Mouse (Mus musculus) lung, embryonic 14.5 days (tissue): ENCODE measurements around the gene Gm45716. TPM values are rescaled to one million over a fixed set of nuclear protein-coding genes. Genes with fewer than 3 reads are reported as not detected.
A peak's percentile ranks its signal among the peaks of the same experiment; 100 is the strongest.

Source experiments
- ATAC-seq: fragments of 200-750 bp; cut with Nextera tagmentation; 2 replicates; pipeline ENCODE4 v1.8.0; 2017; ENCODE audit warnings: mild to moderate bottlenecking, moderate TSS enrichment, moderate library complexity; ENCODE audit not compliant: insufficient read depth
- DNase-seq: peaks from one replicate; pipeline ENCODE4 v3.0.0-alpha.2; 2015
- H3K27ac ChIP-seq: fragments of 300-500 bp; sonication (generic); 2 replicates; pipeline ENCODE4 v1.5.1; 2014; ENCODE audit warnings: low read depth, mild to moderate bottlenecking, moderate library complexity
- H3K27me3 ChIP-seq: fragments of 300-500 bp; sonication (generic); 2 replicates; pipeline ENCODE4 v1.6.1; 2014; ENCODE audit warnings: low read length, control low read depth; ENCODE audit not compliant: insufficient read depth
- H3K36me3 ChIP-seq: fragments of 300-500 bp; sonication (generic); 2 replicates; pipeline ENCODE4 v1.6.1; 2014; ENCODE audit warnings: control low read depth; ENCODE audit not compliant: insufficient read depth
- H3K4me1 ChIP-seq: fragments of 300-500 bp; sonication (generic); 2 replicates; pipeline ENCODE4 v1.6.1; 2014; ENCODE audit warnings: antibody characterized with exemption, control low read depth; ENCODE audit not compliant: insufficient read depth
- H3K4me2 ChIP-seq: fragments of 300-500 bp; sonication (generic); 2 replicates; pipeline ENCODE4 v1.6.1; 2014; ENCODE audit warnings: mild to moderate bottlenecking
- H3K4me3 ChIP-seq: fragments of 300-500 bp; sonication (generic); 2 replicates; pipeline ENCODE4 v1.5.1; 2014; ENCODE audit warnings: low read depth, low read length
- H3K9ac ChIP-seq: fragments of 300-500 bp; sonication (generic); 2 replicates; pipeline ENCODE4 v1.6.1; 2014
- H3K9me3 ChIP-seq: fragments of 300-500 bp; sonication (generic); 2 replicates; pipeline ENCODE4 v1.6.1; 2016; ENCODE audit warnings: low read depth, low read length, control low read depth
- CTCF ChIP-seq: IDR thresholded peaks from 2 replicates; pipeline ENCODE4 v1.5.1; 2016; ENCODE audit warnings: antibody characterized with exemption, low read depth
- WGBS: fragments of 180-500 bp; shearing (Covaris S2); extraction: QIAGEN DNeasy Blood & Tissue Kit; methylation state at CpG from one replicate; pipeline ENCODE4 v1.1.7; 2014; 5-methylcytosine and 5-hydroxymethylcytosine counted together
- polyA plus RNA-seq: library from polyadenylated mRNA; unstranded; fragments of >200 nt; fragmentation: Nextera tagmentation; extraction: Ambion mirVana; gene quantifications from 2 replicates; pipeline ENCODE4 v1.2.1, GENCODE M21; 2014

Gm45716 gene
- polyA plus RNA-seq, 1 experiment from 2014 or later: 7.3 TPM

GRCm38 (mm10) chr11:90243300-90243699 is 55.8 kb downstream of the Gm45716 start:
- H3K27me3 ChIP-seq: no peaks in the 10 kb centered on the region
- 88% methylated on average over 2 of the region's 2 CpGs for WGBS

GRCm38 (mm10) chr11:90245630-90246029 is 58.1 kb downstream of the Gm45716 start:
- Histone ChIP-seq H3K4me3 (no peak overlapping the region), H3K4me1 (no peaks in the 10 kb centered on the region), H3K9ac (no peak overlapping the region), H3K27ac (no peak overlapping the region), H3K27me3 (no peaks in the 10 kb centered on the region), H3K9me3 (no peaks in the 10 kb centered on the region), H3K4me2 (no peak overlapping the region), H3K36me3 (no peaks in the 10 kb centered on the region)
- WGBS: 69% methylated on average over 6 of the region's 6 CpGs
- ATAC-seq (no peak), DNase-seq (no peak)
- TF ChIP-seq CTCF: no peak

More at GRCm38 (mm10) chr11:90243300-90243699, 55.8 kb downstream of the Gm45716 start:
- no peak overlapping the region for H3K27ac ChIP-seq
- no peak overlapping the region for H3K4me2 ChIP-seq
- DNase-seq (no peak), ATAC-seq (no peak)
- TF ChIP-seq CTCF: no peak
- H3K36me3 ChIP-seq: no peaks in the 10 kb centered on the region
- H3K4me1 ChIP-seq: no peaks in the 10 kb centered on the region
- no peak overlapping the region for H3K4me3 ChIP-seq
- H3K9me3 ChIP-seq: no peaks in the 10 kb centered on the region
- H3K9ac ChIP-seq: no peak overlapping the region

- no peak for TF ChIP-seq CTCF
- Histone ChIP-seq H3K4me1 (no peaks in the 10 kb centered on the region), H3K9me3 (no peaks in the 10 kb centered on the region), H3K27ac (no peak overlapping the region), H3K4me3 (no peak overlapping the region), H3K27me3 (no peaks in the 10 kb centered on the region), H3K9ac (no peak overlapping the region), H3K36me3 (no peaks in the 10 kb centered on the region), H3K4me2 (no peak overlapping the region)
- DNase-seq: no peak
- WGBS: 73% methylated on average over 4 of the region's 4 CpGs
- no peak for ATAC-seq
These were observed 59.2 kb downstream of the Gm45716 start for GRCm38 (mm10) chr11:90246676-90247075.

- no peaks in the 10 kb centered on the region for H3K36me3 ChIP-seq
- no peaks in the 10 kb centered on the region for H3K9me3 ChIP-seq
- DNase-seq (no peak), ATAC-seq (no peak)
- no peak overlapping the region for H3K4me2 ChIP-seq
- no peak overlapping the region for H3K27ac ChIP-seq
- no peaks in the 10 kb centered on the region for H3K27me3 ChIP-seq
- no peak overlapping the region for H3K9ac ChIP-seq
- no peak overlapping the region for H3K4me3 ChIP-seq
- 51% methylated on average over 4 of the region's 4 CpGs for WGBS
- H3K4me1 ChIP-seq: 0 out of 2 replicates have a peak, but pooled peaks cover 9% of the 10 kb centered on the region
- TF ChIP-seq CTCF: no peak
These were observed 60.3 kb downstream of the Gm45716 start for GRCm38 (mm10) chr11:90247793-90248192.

DNA sequence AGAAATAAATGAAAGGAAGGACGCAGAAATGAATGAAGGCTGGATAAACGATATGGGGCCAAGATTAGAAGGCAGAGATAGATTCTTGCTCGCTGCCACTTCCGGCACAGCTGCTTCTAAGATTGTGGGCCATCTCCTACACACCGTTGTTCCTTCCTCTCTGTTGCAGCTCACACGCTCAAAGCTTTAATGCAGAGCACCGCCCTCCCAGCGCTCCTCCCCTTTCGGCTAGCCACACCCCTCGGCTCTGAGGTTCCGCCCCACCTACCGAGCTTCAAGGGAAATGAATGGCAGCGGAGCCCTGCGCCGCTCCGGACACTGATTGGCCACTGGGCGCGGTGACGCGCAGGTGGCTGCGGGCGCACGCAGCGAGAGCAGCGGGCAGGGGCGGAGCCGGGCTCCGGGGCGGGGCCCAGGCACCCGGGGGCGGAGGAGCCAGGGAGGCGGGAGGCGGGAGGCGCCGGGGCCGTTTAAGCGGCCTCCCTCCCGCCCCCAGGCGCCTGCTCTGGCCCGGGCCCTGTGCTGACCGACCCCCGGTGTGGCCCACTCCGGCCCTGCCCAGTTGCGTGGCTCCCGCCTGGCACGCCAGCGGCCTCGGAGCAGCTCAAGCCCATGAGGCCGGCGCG is 61.7 kb downstream of the Gm45716 start, which contains the start of gene Mmd:
Gene Mmd (plus strand): TSS at position 432 of the 626 bp plus-strand sequence.
- H3K4me3 ChIP-seq: peak within 1 kb of the TSS; percentile 83
- H3K36me3 ChIP-seq: no peaks in the 10 kb centered on the region
- H3K4me1 ChIP-seq: 0 out of 2 replicates have a peak, but pooled peaks cover 9% of the 10 kb centered on the region
- no peaks in the 10 kb centered on the region for H3K27me3 ChIP-seq
- H3K9me3 ChIP-seq: no peaks in the 10 kb centered on the region
- H3K4me2 ChIP-seq: peak within 1 kb of the TSS; percentile 71
- under 1% methylated on average over 44 of the region's 51 CpGs for WGBS
- DNase-seq: peak; percentile 99
- ATAC-seq: peak; percentile 99
- TF ChIP-seq CTCF: peak; percentile 41
- H3K27ac ChIP-seq: peak within 1 kb of the TSS; percentile 78
- peak within 1 kb of the TSS; percentile 90 for H3K9ac ChIP-seq

- peak; percentile 50 for ATAC-seq
- DNase-seq: peak; percentile 62
- WGBS: 0% methylated on average over 22 of the region's 22 CpGs
- TF ChIP-seq CTCF: no peak
- Histone ChIP-seq H3K9me3 (no peaks in the 10 kb centered on the region), H3K4me3 (peak overlapping the region; percentile 83), H3K4me2 (peak overlapping the region; percentile 71), H3K4me1 (0 out of 2 replicates have a peak, but pooled peaks cover 9% of the 10 kb centered on the region), H3K27ac (peak overlapping the region; percentile 78), H3K9ac (peak overlapping the region; percentile 90), H3K36me3 (no peaks in the 10 kb centered on the region), H3K27me3 (no peaks in the 10 kb centered on the region)
These were observed 62.2 kb downstream of the Gm45716 start for GRCm38 (mm10) chr11:90249701-90250141.

GRCm38 (mm10) chr11:90250189-90250588 is 62.7 kb downstream of the Gm45716 start:
- peak overlapping the region; percentile 47; the same call in 1 of the 2 replicates for H3K27ac ChIP-seq
- peak overlapping the region; percentile 90 for H3K9ac ChIP-seq
- ATAC-seq: no peak
- H3K9me3 ChIP-seq: no peaks in the 10 kb centered on the region
- peak overlapping the region; percentile 83 for H3K4me3 ChIP-seq
- 0 out of 2 replicates have a peak, but pooled peaks cover 9% of the 10 kb centered on the region for H3K4me1 ChIP-seq
- DNase-seq: no peak
- no peak for TF ChIP-seq CTCF
- under 1% methylated on average over 9 of the region's 9 CpGs for WGBS
- H3K27me3 ChIP-seq: no peaks in the 10 kb centered on the region
- H3K4me2 ChIP-seq: peak overlapping the region; percentile 71
- no peaks in the 10 kb centered on the region for H3K36me3 ChIP-seq
